Mouse (Mus musculus) c-Kit-positive CD71-positive TER-119-positive erythroid progenitor cells, embryonic 14.5 days (primary cell): ENCODE results near the gene BC035044.
"Not testable (repeated sequence)": the region's sequence is repeated elsewhere in the genome, so short reads cannot be mapped to it uniquely, and the experiment has no call there.

Experiments
- DNase-seq: peaks from one replicate; pipeline ENCODE4 v3.0.0-alpha.2; 2013; ENCODE audit warnings: low spot score

BC035044 gene

DNA sequence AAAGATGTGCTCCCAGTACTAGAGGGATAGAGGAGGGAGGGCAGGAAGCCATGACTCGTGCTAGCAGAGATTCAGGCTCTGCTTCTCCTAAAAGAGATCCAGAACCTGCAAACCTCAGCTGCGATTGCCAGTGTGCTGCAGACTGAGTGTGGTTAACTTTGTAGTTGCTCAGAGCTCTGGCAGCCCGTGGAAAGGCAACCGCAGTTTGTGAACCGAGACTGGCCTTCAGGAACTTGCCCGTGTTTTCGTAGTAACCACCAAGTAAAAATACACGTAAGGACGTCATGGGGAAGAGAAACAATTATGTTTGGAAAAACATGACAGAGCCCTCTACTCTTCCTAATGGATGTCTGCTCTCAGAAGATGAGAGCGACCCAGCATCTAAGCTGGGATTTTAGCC is 57.9 kb downstream of the BC035044 start:
- DNase-seq, result no peak

DNA sequence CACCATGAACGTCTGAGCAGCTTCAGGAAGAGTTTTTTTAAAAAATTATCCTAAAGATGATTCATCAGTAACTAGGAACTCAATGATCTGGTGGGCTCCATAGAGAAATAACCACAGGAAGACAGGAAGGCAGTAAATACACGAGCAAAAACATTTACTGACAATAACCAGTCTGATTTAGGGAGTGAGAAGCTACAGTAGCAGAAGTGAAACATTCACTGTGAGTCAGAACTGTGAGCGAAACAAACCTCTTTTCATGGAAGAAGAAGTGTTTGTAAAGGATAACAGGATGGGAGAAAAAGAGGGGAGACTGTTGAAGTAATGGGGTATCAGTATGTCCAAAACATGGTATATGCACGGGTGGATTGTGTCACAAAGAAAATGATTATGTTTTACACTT is 61.1 kb downstream of the BC035044 start:
- DNase-seq, result no peak

DNA sequence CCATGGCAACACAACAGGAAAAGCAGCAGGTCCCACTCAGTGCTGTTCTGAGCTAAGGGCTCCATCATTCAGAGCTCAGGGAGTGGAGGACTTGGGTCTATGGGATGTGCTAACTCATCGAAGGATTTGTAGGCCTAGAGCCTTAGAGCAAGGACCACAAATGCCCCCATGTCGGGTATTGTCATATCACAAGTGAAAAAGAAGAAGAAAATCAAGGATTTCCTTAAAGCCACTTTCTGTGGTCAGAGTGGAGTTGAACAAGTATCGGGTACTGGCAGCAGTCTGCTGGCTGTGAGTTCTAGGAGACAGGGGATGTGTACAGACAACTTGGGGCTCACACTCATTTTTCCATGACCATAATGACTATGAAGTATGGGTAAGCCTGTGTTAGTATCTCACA is 64.1 kb downstream of the BC035044 start:
- DNase-seq, result no peak

DNA sequence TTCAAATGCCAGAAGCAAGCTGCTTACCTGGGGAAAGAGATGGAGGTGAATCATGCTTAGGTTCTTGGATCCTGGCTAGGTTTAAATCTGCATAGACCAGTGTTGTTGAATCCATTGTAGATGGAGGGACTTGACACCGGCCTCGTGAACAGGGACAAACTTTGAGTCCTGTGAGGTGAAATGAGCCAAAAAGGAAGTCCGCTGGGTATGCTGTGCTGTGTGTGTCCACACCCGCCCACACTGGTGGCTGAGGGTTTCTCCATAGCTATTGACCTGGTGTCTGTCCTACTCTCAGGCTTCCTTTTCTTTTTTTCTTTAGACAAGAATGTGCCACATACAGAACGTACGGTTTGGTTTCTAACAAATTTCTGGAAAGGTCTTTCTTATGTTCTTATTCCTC is 64.8 kb downstream of the BC035044 start, which contains the start of the genes Gm44511 and Klrb1b:
TSS of gene Gm44511 (minus strand) at position 184 of the 400 bp plus-strand sequence.
TSS of gene Klrb1b (minus strand) at position 200 of the 400 bp plus-strand sequence.
- DNase-seq, result no peak

DNA sequence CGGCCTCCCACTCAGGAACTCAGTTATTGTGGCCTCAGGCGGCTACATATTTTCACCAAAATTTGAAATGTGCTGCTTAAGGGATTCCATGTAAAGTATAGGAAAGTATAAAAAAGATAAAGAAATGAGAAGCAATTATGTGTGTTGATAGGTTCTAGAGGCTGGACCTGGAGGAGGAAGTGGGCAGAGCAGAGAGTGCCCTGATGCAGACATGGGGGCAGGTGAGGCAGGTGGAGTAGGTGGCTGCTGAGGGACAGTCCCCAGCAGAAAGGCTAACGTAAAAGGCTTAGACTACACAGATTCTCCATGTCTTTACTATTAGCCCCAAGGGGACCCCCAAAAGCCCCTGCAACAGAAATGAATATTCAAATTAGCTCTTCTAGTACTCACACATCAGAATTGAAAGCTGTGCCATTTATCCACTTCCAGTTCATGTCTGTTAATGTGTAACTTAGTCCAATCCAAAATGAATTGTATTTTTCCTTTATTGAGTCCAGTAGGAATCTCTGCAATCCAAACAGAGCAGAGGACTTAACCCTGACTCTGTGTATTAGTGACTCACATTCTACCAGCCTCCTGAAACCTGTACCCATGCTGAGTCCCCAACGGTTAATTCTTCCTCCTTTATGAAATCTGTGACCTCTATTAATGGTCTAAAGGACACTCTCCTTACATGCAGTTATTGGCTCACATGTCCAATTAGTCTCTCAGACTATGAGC is 72.7 kb downstream of the BC035044 start:
- DNase-seq, result no peak

DNA sequence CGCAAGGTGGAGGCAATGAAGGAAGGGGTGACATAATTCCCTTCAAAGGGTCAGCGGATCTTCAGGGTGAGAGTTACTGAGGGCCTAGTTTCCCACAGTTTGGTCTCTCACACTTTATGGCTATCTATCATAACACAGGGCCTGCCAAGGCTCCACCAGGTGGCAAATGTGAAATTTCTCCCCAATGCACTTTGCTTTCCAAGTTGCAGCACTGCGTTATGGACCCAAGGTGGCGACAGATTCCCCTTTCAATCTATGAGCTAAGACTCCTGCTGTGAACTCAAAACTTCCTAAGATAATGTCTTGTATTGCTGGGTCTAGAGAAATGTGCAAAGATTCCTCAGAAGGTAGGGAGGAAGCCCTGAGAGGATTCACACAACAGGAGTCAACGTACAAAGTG is 82.4 kb downstream of the BC035044 start:
- no peak for DNase-seq

DNA sequence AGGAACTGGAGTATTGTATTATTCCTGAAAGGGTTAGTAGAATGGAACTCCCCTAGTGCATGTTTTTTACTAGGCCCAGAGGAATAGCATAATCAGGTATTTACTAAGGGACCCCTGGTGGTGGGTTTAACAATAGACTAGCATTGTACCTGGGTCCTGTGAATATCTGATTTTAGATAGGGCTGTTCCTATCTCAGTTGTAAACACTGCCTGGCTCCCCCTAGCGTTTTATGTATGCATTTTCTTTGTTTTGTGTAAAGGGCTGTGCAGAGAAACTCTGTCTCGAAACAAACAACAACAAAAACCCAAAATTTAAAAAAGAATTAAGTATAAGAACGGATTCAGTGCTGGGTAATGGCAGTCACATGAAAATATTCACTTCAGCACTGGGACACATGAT is 83.9 kb downstream of the BC035044 start:
- DNase-seq, result no peak

DNA sequence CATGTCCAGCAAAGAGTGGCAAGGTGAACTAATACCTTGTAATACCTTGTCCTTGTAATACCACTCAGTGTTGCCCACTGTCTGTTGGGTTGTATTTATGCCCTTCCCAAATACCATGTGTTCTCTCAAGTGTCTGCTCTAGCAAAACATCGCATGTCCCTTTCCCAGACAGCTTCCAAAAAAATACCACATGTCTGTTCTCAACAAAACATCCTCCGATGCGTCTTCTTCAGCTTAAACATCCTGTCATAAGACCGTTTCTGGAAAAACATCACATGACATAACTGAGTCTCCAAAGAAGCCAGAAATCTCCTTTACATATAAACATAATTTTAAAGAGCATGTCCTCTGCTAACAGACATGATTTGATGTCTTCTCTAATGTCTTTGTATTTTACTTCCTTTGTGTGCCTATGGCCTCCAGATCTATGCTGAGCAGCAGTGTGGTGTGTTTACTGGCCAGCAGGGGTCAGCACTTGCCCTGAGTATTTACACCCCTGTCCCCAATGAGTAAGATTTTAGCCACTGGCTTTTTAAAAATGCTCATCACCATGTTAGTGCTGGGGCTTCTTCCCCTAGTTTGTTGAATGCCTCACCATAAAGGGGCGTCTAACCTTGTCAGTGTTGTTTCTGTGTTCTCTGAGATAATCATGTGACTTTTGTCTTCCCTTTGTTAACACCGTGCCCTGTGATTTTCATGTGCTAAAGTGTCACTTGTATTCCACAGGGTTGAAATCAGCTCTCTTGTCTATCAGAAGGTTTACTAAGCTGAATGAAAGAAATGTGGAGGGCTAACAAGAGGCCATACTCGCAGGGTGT is 85.9 kb downstream of the BC035044 start:
- peak; percentile 60 for DNase-seq

DNA sequence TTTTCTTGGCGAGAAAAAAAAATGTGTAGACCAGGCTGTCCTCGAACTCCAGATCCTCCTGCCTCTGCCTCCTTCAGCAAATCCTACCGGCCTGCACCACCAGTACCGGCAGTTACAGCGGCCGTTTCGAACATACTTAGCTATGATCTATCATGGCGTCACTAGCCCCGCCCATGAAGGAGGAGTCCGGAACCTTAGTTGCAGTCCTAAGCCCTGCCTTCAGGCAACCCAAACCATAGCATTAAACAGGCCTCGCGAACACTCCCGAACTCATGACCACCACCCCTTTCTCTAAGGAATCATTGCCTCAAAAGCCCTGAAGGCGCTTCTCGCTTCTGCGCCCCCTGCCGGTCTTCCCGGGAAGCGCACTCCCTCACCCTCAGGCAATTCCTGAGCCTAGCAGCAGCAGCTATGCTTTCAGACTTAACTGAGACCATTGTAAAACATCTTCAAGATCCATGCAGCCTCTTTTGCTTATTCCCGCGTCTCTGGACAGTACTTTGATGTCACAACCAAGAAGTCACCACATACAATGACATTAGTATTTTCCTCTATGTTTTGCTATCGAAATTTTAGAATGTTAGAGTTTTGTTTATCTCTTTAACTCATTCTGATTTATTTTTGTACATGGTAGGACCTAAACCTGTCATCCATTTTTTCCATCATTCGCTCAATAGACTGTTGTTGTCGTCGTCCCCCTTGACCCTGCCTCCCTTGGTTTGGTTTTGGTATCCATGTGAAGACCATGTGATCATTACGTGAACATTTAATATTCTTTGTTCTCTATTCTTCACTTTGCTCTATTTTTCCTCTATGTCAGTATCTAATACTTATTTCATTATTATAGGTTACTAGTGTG is 87.7 kb downstream of the BC035044 start:
- DNase-seq, result peak; percentile 95

DNA sequence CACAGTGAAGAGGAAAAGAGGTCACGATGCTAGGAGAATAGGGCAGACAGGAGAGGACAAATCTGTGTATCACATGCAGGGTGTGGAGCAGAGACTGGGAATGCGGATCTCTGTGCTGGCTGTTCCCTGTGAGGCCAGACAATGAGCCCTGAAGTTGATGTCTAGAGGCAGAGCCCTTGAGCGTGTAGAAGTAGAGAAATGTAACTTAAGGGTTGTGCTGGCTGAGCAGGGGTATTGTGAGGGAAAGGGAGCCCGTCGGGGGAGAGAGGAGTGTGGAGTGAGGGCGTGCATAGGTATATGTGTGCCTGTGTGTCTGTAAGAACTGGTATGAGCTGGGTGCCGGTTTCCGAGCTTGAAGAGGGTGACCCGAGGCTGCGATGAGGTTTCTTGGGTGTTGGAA is 88.4 kb downstream of the BC035044 start:
- DNase-seq, result no peak

DNA sequence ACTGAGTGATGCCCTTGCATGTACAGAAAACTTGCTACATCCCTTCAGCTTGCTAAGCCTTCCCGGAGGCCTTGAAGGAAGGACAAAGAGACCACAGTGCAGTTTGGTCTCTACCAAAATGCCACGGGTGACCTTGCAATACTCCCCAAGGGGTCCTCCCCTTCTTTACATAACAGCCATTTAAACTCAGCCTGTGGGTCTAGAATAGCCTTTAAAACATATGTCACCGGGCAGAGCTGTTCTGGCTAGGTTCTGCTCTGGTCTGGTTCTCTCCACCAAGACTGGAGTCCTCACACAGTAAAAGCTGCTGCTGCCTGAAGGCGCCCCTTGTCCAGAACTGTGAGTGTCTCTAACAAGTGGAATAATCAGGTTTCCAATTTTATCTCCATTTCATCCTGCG is 90.2 kb downstream of the BC035044 start:
- not testable (repeated sequence) for DNase-seq

DNA sequence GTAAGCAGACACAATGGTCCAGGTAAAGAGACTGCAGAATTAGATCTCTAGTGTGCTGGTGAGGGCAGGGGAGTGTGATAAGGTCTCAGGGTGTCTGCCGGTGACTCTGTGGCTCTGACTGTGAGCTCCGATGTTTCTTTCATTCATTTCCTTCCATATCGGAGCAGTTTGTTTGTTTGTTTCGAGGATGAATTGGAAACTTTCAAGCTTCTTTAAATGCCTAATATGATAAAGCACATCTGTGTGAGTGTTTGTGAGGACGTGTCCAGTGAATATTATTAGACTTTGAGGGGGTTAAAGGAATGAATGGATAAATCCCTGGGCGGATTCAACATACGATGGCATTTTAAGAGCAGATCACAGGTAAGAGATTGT is 91.0 kb downstream of the BC035044 start:
- no peak for DNase-seq

DNA sequence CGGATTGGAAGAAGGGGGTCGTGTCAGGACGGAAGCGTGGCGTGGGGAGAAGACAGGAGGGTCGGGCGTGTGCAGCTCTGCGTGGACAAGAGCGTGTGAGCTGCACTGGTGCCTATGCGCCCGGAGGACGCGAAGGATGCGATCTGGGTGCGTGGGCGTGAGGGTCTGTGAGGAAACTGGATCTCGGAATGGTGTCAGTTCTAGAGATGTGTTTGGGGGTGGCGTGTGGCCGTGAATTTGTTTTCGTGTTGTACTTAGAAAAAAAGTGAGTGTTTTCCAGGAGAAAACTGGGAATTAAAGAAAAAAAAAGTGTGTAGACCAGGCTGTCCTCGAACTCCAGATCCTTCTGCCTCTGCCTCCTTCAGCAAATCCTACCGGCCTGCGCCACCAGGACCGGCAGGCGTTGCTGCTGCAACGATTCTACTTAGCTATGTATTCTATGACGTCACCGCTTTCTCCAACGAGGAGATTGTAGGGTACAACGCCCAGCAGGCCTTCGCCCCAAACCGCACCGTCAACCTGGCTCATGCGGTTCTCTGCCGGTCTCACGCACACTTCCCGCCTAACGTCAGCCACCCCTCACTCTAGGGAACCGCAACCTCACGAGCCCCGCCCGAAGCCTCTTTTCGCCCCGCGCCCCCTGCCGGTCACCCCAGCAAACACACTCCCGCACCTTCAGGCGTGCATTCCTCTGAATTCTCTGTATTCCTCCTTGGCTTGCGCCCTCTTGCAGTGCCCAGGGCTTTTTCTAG is 91.6 kb downstream of the BC035044 start:
- DNase-seq, result peak; percentile 86
